Mouse (Mus musculus) hindbrain, embryonic 14.5 days (tissue): ENCODE measurements around the gene Ak7. TPM values are rescaled to one million over a fixed set of nuclear protein-coding genes. Genes with fewer than 3 reads are reported as not detected.

Experiments used
- ATAC-seq: fragments of 200-750 bp; cut with Nextera tagmentation; 2 replicates; pipeline ENCODE4 v1.8.0; 2017; ENCODE audit warnings: moderate number of reproducible peaks, mild to moderate bottlenecking, moderate TSS enrichment, moderate library complexity; ENCODE audit not compliant: low FRiP score
- DNase-seq: peaks from one replicate; pipeline ENCODE4 v3.0.0-alpha.2; 2015; ENCODE audit warnings: low spot score
- H3K27ac ChIP-seq: fragments of 300-500 bp; sonication (generic); 2 replicates; pipeline ENCODE4 v1.5.1; 2014; ENCODE audit warnings: mild to moderate bottlenecking, moderate library complexity
- H3K27me3 ChIP-seq: fragments of 300-500 bp; sonication (generic); 2 replicates; pipeline ENCODE4 v1.6.1; 2014; ENCODE audit warnings: mild to moderate bottlenecking, low read length, mixed read lengths; ENCODE audit not compliant: control insufficient read depth, insufficient read depth
- H3K36me3 ChIP-seq: fragments of 300-500 bp; sonication (generic); replicated peaks from 2 replicates; pipeline ENCODE4 v1.6.1; 2014; ENCODE audit not compliant: control insufficient read depth, insufficient read depth
- H3K4me1 ChIP-seq: fragments of 300-500 bp; sonication (generic); replicated peaks from 2 replicates; pipeline ENCODE4 v1.6.1; 2014; ENCODE audit warnings: antibody characterized with exemption, low read length, mixed read lengths; ENCODE audit not compliant: control insufficient read depth, insufficient read depth
- H3K4me2 ChIP-seq: fragments of 300-500 bp; sonication (generic); replicated peaks from 2 replicates; pipeline ENCODE4 v1.6.1; 2014; ENCODE audit warnings: mild to moderate bottlenecking, moderate library complexity
- H3K4me3 ChIP-seq: fragments of 300-500 bp; sonication (generic); replicated peaks from 2 replicates; pipeline ENCODE4 v1.5.1; 2014; ENCODE audit warnings: mild to moderate bottlenecking, low read length
- H3K9ac ChIP-seq: fragments of 300-500 bp; sonication (generic); 2 replicates; pipeline ENCODE4 v1.6.1; 2014
- H3K9me3 ChIP-seq: fragments of 300-500 bp; sonication (generic); 2 replicates; pipeline ENCODE4 v1.6.1; 2016; ENCODE audit warnings: low read length; ENCODE audit not compliant: control insufficient read depth
- WGBS: fragments of 180-500 bp; shearing (Covaris S2); extraction: QIAGEN DNeasy Blood & Tissue Kit; methylation state at CpG from one replicate; pipeline ENCODE4 v1.1.7; 2014; 5-methylcytosine and 5-hydroxymethylcytosine counted together
- polyA plus RNA-seq: library from polyadenylated mRNA; unstranded; fragments of >200 nt; fragmentation: Nextera tagmentation; extraction: Ambion mirVana; gene quantifications from 2 replicates; pipeline ENCODE4 v1.2.1, GENCODE M21; 2014

Ak7 gene
- polyA plus RNA-seq, 1 experiment from 2014 or later = 1.9 TPM

DNA sequence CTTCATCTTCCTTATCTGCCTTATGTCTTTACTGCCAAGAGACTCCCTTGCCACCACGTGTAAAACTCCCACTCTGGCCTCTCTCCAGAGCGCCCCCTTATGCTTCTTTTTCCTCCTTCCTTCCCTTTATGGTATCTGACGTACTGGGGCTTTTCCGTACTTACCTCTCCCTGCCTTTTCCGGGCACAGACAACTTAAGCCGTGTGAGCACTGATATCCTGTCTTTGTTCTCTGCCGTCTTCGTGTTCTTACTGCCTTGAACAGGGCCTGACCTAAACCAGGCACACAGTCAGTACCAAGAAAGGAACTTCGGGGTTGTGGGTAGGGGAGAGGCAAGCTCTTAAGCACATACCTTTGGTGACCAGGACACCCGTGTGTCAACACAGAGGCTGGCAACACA lies 63.9 kb downstream of the Ak7 start:
- no peak for DNase-seq
- Histone ChIP-seq H3K4me2 (no peak overlapping the region), H3K27ac (no peak overlapping the region), H3K4me3 (no peak overlapping the region), H3K4me1 (no peaks in the 10 kb centered on the region), H3K36me3 (no peaks in the 10 kb centered on the region), H3K9ac (no peak overlapping the region), H3K9me3 (no peaks in the 10 kb centered on the region), H3K27me3 (no peaks in the 10 kb centered on the region)
- no peak for ATAC-seq
- 76% methylated on average over 10 of the region's 10 CpGs for WGBS

DNA sequence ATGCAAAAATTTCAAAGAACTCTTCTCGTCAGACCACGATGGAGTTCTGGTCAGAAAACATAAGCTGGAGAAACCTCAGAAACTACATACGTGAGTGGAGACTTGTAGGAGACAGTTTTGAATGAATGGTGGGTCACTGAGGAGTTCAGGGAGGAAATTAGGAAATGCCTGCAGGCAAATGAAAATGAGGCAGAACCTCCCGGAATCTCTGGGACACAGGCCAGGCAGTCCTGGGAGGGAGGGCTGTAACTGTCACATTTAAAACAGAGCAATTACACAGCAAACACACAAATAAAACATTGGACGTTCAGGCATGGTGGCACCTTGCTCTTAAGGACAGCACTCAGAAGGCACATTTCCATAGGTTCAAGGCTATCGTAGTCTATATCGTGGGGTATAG lies 69.1 kb downstream of the Ak7 start:
- Histone ChIP-seq H3K9ac (no peak overlapping the region), H3K4me3 (no peak overlapping the region), H3K4me1 (no peaks in the 10 kb centered on the region), H3K9me3 (no peaks in the 10 kb centered on the region), H3K36me3 (no peaks in the 10 kb centered on the region), H3K4me2 (no peak overlapping the region), H3K27me3 (no peaks in the 10 kb centered on the region), H3K27ac (no peak overlapping the region)
- 77% methylated on average over 7 of the region's 7 CpGs for WGBS
- ATAC-seq = no peak
- no peak for DNase-seq

DNA sequence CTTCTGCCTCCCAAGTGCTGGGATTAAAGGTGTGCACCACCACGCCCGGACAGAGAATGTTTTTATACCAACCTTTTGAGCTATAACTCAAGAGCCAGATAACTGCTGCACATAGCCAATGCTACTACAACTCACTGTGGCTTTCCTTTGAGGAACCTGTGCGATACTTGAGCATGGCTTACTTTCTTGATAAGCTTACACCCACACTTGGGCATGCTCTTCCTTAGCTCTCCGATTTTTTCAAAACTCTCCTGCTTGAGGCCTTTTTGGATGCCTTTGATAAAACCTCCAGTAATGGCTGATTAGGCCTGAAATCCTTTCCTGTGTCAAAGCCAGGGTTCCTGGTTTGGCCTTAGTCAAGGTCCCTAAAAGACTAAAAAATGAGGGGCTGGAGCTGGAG lies 71.9 kb downstream of the Ak7 start:
- WGBS = 97% methylated on average over 4 of the region's 4 CpGs

DNA sequence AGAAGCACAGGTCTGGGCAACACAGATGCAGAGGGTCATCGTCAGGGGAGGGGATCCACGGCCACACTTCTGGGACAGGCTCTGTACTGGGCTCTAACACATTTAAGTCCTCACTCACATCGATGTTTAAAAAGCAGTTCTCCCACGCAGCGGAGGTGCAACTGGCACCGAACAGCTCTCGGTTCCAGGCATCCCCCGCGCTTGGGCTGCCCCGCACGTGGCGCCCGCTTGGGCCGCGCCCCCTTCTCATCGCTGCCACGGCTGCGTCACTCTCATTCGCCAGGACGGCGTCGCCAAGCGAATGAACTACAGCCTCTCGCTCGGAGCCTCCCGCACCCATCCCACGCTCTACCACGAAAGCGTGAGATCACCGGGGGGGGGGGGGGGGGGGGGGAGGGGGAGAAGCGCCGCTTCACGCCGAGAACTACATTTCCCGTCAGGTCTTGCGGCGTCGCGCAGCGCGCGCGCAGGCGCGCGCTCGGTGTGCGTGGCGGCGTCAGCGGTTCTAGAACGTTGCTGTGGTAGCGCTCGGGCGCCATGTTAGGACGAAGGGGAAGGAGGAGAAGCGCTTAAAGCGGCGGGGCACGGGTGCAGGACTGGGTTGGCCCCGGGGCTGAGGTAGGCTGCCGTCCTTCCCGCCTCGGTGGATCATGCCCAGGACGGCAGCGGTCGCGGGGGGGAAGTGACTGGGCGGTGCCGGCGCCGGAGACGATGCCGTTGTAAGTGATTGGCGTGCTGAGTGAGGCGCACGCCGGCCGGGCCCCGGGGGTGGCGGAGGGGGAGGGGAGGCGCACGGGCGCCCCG lies 78.6 kb downstream of the Ak7 start, which contains the start of gene Papola:
Gene Papola, plus strand, starts transcription at position 499 of the 804 bp plus-strand sequence.
- under 1% methylated on average over 80 of the region's 85 CpGs for WGBS
- peak within 1 kb of the TSS; percentile 91 for H3K4me3 ChIP-seq
- H3K27ac ChIP-seq = peak within 1 kb of the TSS; percentile 99
- peak within 1 kb of the TSS; percentile 84 for H3K4me2 ChIP-seq
- no peaks in the 10 kb centered on the region for H3K9me3 ChIP-seq
- peaks cover 15% of the 10 kb centered on the region for H3K4me1 ChIP-seq
- H3K27me3 ChIP-seq = no peaks in the 10 kb centered on the region
- peak; percentile 95 for ATAC-seq
- peak; percentile 95 for DNase-seq
- no peaks in the 10 kb centered on the region for H3K36me3 ChIP-seq
- peak within 1 kb of the TSS; percentile 90 for H3K9ac ChIP-seq

More for the DNA sequence above, 71.9 kb downstream of the Ak7 start:
- ATAC-seq (no peak), DNase-seq (no peak)
- H3K4me2 ChIP-seq = no peak overlapping the region
- no peaks in the 10 kb centered on the region for H3K9me3 ChIP-seq
- no peaks in the 10 kb centered on the region for H3K4me1 ChIP-seq
- H3K27me3 ChIP-seq = no peaks in the 10 kb centered on the region
- H3K27ac ChIP-seq = no peak overlapping the region
- H3K4me3 ChIP-seq = no peak overlapping the region
- no peaks in the 10 kb centered on the region for H3K36me3 ChIP-seq
- no peak overlapping the region for H3K9ac ChIP-seq

DNA sequence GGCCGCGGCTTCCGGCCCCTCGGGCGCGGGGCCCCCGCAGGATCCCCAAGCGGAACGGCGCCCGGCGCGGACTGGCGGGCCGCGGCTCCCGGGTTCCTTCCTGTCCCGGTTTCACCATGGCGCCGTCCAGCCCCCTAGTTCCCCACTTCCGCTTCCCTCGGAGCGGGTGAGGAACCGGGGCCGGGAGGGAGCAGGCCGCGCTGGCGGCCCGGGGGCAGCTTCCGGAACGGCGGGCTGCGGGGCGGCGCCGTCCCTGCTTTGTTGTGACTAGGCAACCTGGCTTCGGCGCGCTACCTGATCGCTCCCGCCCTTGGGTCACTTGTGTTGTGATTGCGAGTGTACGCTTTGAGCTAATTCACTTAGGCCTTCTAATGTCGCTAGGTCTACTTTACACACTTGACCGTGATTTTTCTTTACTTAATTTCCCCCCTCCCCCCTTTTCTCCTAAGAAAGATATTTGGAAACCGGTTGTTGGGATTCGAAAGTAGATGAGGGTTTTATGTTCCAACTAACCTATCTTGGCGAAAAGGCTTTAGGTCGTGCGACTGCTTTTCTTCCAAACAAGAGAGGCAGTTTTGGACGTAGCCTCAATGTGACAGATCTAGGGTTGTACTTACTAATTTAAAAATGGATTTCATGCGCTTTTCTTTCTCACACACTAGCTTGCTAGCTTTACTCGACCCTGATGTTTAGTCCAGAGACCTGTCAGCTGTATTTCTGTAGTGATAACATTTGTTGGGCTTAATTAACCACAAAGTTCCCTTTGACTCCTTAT lies 79.4 kb downstream of the Ak7 start:
- peak overlapping the region; percentile 90 for H3K9ac ChIP-seq
- WGBS = under 1% methylated on average over 52 of the region's 53 CpGs
- ATAC-seq (peak; percentile 61), DNase-seq (peak; percentile 45)
- H3K4me2 ChIP-seq = peak overlapping the region; percentile 84
- no peaks in the 10 kb centered on the region for H3K9me3 ChIP-seq
- H3K27me3 ChIP-seq = no peaks in the 10 kb centered on the region
- peak overlapping the region; percentile 99 for H3K27ac ChIP-seq
- peaks cover 15% of the 10 kb centered on the region for H3K4me1 ChIP-seq
- H3K4me3 ChIP-seq = peak overlapping the region; percentile 91
- H3K36me3 ChIP-seq = no peaks in the 10 kb centered on the region

DNA sequence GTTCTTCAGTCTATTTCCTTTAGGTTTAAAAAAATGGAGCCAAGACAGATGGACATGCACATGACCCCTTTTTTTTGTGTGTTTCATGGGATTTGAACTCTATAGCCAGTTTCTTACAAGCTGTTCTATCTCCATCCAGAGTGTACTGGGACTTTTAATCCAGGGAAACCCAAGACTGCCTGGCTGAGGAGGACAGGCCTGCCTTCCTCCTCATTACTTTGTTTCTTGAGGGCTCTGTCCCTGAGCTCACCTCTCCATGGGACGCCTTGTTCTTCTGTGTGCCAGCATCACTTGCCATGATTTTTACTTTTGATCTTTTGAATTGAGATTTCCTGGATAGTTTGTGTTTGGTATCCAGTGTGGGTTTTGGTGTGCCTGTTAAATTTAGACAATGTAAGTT lies 80.3 kb downstream of the Ak7 start:
- H3K4me2 ChIP-seq = peak overlapping the region; percentile 84
- H3K27ac ChIP-seq = no peak overlapping the region
- 93% methylated on average over 1 of the region's 1 CpGs for WGBS
- no peak for DNase-seq
- no peaks in the 10 kb centered on the region for H3K36me3 ChIP-seq
- H3K9ac ChIP-seq = peak overlapping the region; percentile 90
- peak overlapping the region; percentile 91 for H3K4me3 ChIP-seq
- H3K9me3 ChIP-seq = no peaks in the 10 kb centered on the region
- H3K27me3 ChIP-seq = no peaks in the 10 kb centered on the region
- peaks cover 15% of the 10 kb centered on the region for H3K4me1 ChIP-seq
- no peak for ATAC-seq

DNA sequence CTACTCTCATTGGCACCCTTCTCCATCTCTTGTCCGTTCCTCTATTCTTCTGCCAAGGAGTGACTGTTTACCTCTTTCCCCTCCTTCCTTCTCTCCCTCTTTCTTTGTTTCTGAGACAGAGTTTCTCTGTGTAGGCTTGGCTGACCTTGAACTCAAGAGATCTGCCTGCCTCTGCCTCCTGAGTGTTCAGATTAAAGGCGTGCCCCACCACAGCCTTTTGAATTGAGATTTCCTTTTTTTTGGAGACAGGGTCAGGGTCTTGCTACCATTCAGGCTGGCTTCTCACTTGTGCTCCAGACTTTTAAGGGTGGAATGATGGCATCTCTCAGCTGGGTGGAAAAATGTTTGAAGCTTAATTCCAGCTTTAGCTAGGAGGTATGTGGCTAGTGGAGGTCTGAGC lies 81.8 kb downstream of the Ak7 start:
- DNase-seq = no peak
- Histone ChIP-seq H3K36me3 (no peaks in the 10 kb centered on the region), H3K9ac (no peak overlapping the region), H3K27ac (no peak overlapping the region), H3K4me3 (no peak overlapping the region), H3K9me3 (no peaks in the 10 kb centered on the region), H3K27me3 (no peaks in the 10 kb centered on the region), H3K4me2 (no peak overlapping the region), H3K4me1 (peaks cover 15% of the 10 kb centered on the region)
- no peak for ATAC-seq
- 95% methylated on average over 2 of the region's 2 CpGs for WGBS

DNA sequence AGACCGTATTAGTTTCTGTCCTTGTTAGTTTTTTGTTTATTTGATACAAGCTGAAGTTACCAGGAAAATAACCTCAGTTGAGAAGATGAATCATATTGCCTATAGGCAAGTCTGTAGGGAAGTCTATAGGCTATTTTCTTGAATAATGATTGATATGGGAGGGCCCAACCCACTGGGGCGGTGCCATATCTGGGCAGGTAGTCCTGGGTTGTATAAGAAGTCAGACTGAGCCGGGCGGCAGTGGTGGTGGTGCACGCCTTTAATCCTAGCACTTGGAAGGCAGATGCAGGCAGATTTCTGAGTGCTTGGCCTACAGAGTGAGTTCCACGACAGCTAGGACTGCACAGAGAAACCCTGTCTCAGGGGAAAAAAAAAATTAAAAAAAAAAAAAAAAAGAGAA lies 84.1 kb downstream of the Ak7 start:
- Histone ChIP-seq H3K27ac (no peak overlapping the region), H3K9ac (no peak overlapping the region), H3K9me3 (no peaks in the 10 kb centered on the region), H3K4me2 (no peak overlapping the region), H3K27me3 (no peaks in the 10 kb centered on the region), H3K4me3 (no peak overlapping the region), H3K36me3 (no peaks in the 10 kb centered on the region), H3K4me1 (peaks cover 15% of the 10 kb centered on the region)
- WGBS = 93% methylated on average over 6 of the region's 6 CpGs
- DNase-seq (no peak), ATAC-seq (no peak)

DNA sequence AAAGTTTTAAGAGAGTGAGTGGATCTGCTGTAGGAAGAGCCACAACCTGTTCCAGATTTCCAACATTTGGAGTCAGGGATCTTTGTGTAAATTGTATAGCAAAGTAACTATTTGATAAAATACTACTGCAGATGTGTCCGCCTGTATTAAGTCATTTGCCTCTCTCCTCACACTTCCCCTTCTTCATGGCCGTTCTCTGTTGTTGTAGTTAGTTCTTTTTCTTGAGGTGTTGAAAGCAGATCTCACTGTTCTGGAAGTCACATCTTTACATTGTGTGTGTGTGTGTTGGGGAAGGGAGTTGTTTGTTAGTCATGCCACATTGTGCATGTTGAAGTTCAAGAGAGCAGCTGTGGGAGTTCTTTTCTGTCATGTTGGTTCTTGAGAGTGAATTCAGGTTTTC lies 89.1 kb downstream of the Ak7 start:
- H3K9ac ChIP-seq = no peak overlapping the region
- H3K4me2 ChIP-seq = no peak overlapping the region
- no peaks in the 10 kb centered on the region for H3K27me3 ChIP-seq
- H3K27ac ChIP-seq = no peak overlapping the region
- 96% methylated on average over 2 of the region's 2 CpGs for WGBS
- DNase-seq (no peak), ATAC-seq (no peak)
- no peaks in the 10 kb centered on the region for H3K9me3 ChIP-seq
- H3K36me3 ChIP-seq = peaks cover 7% of the 10 kb centered on the region
- no peaks in the 10 kb centered on the region for H3K4me1 ChIP-seq
- H3K4me3 ChIP-seq = no peak overlapping the region
